Mouse (Mus musculus) T-cell, adult 2 months (primary cell): ENCODE results near the gene Dnph1.

ENCODE experiments used
- DNase-seq: peaks from one replicate; pipeline ENCODE4 v3.0.0; 2022; ENCODE audit warnings: low spot score

Gene Dnph1

GRCm38 (mm10) chr17:46503847-46504638, 7.5 kb downstream of the Dnph1 start:
- DNase-seq, result no peak

DNA sequence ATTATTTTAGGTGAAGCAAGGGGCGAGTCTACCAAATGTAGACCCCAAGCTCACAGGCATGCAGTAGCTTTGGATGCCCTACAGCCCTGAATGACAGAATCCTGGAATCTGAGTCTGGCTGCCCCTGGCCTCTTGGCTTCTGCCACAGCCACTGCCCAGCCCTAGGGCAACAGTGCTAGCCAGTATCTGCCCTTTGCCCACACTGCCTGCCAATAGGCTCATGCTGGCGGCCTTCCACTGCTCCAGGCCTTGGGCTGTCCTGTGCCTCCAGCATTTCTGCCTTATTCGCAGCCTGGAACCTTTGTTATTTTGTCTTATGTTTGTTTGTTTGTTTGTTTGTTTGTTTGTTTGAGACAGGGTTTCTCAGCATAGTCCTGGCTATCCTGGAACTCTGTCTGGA, 9.1 kb downstream of the Dnph1 start:
- no peak for DNase-seq

- DNase-seq, result no peak
Observed at GRCm38 (mm10) chr17:46511059-46511710, 14.7 kb downstream of the Dnph1 start.

GRCm38 (mm10) chr17:46513329-46513728, 16.8 kb downstream of the Dnph1 start:
- DNase-seq, result no peak

DNA sequence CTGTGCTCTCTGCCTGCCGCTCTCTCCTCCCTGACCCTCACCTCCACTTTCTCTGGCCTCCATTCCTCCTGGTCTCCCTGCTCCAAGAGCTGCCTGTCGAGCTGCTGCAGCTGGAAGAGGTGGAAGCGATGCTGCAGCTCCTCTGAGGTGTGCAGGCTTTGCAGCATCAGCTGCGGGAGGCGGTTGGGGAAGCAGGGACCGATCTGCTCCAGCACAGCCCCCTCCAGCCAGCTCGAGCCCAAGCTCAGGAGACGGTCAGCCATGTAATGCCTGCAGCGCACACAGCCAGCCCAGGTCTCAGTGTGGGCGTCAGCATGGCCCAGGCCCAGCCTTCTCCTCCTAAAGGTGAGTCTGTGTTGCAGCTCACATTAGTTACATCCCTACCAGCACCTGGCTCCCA, 23.5 kb downstream of the Dnph1 start:
- DNase-seq, result no peak

DNA sequence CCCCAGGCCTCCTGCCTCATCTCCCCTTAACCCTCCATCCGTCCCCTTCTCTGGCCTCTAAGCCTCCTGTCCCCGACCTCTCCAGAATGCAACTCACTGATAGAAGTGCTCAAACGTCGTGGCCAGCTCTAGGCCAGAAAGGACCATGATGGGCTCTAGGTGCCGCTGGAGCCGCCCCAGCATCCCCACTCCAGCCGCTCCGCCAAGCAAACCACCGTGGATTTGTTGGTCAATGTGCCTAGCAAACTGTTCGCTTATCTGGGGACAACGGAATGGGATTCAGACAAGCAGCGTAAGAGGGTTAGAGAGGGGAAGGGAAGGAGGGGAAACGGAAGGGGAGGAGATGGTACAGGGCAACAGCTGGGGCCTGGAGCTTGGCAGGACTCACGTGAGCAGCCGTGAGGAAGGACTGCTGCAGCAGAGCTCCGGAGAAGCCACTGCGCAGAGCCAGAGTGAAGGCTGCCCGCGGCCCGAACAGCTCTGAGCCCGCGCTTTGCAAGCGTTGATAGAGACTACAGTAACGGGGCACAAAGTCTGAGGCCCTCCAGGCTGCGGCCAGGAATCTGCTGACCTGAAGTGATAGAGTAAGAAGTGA, 24.0 kb downstream of the Dnph1 start:
- DNase-seq, result no peak

DNA sequence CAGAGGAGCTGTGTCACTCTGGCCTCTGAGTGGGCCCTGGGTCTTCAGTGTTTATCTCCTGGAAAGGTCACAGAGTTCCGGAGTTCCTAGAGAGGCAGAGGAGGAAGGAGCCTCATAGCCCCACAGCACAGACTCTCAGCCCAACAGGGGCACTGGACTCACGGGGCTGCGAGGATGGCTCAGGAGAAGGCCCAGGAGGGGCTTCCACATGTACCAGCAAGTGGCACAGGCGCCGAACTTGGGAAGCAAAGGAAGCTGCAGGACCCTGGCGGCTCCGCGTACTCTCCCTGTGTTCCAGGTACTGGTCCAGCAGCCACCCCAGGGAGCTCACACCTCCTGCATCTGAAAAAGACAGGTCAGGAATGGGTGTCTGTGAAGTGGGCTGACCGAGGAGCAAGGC, 24.7 kb downstream of the Dnph1 start:
- DNase-seq, result no peak

DNA sequence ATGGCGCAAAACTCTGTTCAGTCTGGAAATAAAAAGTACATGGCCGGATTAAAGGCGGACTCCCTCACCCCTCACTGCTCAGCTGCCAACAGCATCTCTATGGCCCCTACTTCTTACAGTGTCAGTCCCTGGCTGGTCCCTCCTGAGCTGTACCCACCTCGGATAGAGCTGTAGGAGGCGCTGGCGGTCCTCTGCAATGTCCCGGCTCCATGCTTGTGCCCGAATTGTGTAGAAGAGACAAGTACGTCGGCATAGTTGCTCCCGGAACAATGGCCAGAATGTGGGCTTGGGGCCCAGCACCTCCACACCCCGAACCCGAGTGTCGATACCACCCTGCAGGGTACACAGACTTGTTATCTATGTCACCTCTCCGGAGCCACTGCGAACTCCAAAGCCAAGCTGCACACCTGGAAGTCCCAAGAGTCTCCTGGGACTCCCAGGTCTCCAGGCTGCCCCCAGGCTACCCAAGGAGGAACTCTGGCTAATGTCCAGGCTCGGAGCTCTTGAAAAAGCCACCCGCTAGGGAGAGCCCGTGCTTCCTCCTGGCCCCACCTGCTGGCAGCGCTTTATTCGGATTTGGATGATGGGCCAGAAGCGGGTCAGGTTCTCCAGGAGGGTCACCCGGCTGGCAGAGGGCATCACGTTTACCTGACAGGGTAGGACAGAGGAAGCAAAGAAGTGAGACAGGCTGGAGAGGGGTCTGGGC, 25.6 kb downstream of the Dnph1 start:
- no peak for DNase-seq

- no peak for DNase-seq
Observed at GRCm38 (mm10) chr17:46525065-46525464, 28.6 kb downstream of the Dnph1 start.

GRCm38 (mm10) chr17:46525579-46526307, 29.2 kb downstream of the Dnph1 start:
- peak; percentile 60 for DNase-seq

GRCm38 (mm10) chr17:46543661-46544060, 47.1 kb downstream of the Dnph1 start:
- no peak for DNase-seq

DNA sequence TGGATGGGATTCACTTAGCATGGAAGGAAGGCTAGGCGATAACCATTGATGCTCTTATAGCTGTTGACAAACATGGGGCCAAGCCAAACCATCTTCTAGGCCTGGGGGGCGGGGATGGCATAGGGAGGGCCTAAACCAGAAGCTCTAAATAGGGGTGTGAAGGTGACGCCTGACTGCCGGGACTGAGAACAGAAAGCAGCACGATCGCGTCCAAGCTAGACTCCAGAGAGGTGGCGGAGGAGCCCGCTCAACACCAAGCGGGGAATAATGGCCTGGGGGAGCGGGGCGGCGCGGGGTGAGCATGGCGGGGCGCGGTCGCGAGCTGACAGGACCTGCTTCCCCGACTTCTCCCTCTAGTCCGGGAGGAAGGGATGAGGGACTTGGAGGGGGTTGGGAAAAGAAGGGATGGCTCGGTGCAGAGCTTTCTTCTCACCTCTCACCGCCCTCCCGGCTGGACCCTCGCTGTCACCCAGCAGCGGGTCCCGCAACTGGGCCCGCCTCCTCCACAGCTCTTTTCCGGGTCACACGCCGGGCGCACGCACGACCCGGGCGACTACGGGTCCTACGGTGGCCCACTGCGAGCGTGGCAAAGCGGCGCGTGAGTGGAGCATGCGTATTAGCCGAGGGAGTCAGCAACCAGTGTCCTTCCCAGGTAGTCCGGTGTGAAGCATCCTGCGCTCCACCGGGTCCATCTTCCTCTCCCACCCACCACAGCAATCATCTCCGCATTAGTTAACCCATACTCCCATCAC, 49.5 kb downstream of the Dnph1 start, which contains the start of gene Cul9:
Gene Cul9, minus strand, starts transcription at position 576 of the 752 bp plus-strand sequence.
- DNase-seq, result peak; percentile 63

DNA sequence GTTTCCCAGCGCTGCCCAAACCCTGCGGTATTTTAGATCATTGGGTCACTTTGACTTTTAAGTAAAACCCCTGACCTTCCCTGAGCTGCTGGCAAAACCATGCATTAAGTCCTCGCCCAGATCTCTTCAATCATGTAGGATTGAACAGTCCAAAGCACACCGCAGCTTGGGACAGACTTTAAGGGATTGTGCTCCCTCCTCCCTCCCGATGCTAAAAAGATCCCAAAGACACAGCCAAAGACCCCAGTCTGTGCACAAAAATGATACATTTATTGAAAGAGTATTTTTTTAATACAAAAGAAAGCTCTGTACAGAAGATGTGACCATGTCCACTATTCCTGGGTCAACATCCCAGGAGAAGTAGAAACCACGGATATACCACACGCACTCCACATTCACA, 50.1 kb downstream of the Dnph1 start:
- no peak for DNase-seq

- DNase-seq, result no peak
Observed at GRCm38 (mm10) chr17:46546995-46547394, 50.5 kb downstream of the Dnph1 start.

DNA sequence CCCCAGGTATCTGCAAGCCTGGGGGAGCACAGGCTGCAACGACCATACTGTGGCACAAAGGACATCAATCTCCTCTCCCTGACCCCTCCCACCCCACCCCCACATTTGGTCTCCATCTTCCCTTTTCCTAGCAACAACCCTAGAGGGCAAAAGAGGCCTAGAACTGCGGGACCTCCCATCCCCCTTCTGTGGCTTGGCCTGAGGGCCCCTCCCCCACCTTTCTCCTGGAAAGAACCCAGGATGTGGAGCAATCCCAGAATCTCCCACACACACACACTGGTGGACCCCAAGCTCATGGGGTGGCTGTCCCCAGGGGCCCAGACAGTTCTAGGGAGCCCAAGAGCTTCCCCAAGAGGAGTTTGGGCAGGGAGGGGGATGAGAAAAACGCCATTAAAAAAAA, 51.4 kb downstream of the Dnph1 start:
- no peak for DNase-seq

DNA sequence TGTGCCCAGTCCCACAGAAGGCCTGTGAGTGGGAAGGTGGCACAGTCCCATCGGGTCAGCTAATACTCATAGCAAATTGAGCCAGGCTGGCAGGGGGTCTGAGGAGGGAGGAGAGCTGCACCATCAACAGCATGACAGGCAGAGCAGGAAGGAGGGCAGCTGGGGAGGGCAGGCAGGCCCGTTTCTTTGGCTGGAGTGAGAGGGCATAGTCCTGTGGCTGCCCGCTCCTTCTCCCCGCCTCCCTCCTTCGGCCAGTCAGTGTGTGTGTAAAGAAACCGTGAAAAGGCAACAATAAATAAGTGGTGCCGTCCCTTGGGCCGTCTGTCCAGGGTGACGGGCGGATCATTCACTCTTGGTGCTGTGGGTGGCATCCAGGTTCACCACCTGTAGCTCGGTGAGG, 52.2 kb downstream of the Dnph1 start:
- no peak for DNase-seq

DNA sequence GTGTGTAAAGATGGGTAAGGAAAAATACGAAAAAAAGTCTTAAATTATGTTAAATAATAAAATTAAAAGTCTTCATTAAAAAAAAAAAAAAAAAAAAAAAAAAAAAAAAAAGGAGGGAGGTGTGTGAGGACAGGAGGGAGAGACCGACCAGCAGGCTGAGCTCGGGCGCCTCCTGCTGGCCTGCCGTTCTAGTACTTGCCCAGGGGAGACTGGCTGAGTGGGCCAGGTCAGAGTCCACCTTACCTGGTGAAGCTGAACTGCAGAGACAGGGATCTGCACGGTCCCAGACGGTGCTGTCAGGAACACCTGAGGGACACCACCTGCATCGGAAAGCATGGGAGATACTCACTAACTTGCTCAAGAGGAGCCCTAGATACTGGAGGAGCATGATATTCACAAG, 52.7 kb downstream of the Dnph1 start:
- DNase-seq, result peak; percentile 26
